Mouse (Mus musculus): Measurements from ENCODE around the gene Ap1ar. TPM values are rescaled to one million over a fixed set of nuclear protein-coding genes. Genes with fewer than 3 reads are reported as not detected.

Gene Ap1ar
- polyA plus RNA-seq (2015; fragmentation: Nextera tagmentation; extraction: Ambion mirVana), result 50.9 and 54.8 TPM in 2 replicates

DNA sequence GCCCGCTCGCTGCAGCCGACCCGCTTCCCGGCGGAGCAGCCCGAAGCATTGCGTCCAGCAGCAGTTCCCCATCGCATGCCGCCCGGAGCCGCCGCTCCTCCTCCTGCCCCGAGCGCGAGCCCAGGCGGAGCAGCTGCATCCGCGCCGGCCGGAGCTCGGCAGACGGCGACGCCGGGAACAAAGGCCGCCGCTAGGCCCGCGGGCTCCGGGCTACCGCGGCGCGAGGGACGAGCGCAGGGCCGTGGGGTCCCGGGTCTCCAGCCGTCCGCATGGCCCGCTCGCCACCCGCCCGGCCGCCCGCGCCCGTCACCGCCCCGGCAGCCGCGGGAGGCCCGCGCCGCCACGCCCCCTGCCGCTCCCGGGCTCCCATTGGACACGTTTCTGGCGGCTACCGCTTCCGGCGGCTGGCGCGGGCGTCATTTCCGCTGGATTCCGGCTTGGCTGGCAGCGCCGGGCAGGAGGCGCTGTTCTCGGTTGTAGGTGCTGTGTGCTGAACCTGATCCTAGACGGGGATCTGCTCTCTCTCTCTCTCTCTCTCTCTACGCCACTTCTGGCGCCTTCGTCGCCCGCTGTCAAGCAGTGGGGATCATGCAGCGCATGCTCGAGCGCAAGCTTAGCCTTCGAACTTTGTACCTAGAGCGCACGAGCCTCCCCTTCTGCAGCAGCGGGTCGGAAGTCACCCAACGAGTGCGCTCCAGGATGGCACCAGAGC, at the start of gene Ap1ar:
Gene Ap1ar (minus strand): TSS at position 370 of the 712 bp plus-strand sequence.
- Histone ChIP-seq H3K4me2 (peak within 1 kb of the TSS; percentile 78), H3K4me3 (peak within 1 kb of the TSS; percentile 82), H3K27me3 (no peaks in the 10 kb centered on the region), H3K9ac (peak within 1 kb of the TSS; percentile 85), H3K4me1 (peaks cover 17% of the 10 kb centered on the region), H3K36me3 (no peaks in the 10 kb centered on the region), H3K9me3 (no peaks in the 10 kb centered on the region), H3K27ac (peak within 1 kb of the TSS; percentile 90)
- under 1% methylated on average over 68 of the region's 89 CpGs for WGBS
- ATAC-seq (ENCODE audit: borderline replicate concordance, extremely low read depth, low FRiP score, low TSS enrichment), result peak; percentile 97

DNA sequence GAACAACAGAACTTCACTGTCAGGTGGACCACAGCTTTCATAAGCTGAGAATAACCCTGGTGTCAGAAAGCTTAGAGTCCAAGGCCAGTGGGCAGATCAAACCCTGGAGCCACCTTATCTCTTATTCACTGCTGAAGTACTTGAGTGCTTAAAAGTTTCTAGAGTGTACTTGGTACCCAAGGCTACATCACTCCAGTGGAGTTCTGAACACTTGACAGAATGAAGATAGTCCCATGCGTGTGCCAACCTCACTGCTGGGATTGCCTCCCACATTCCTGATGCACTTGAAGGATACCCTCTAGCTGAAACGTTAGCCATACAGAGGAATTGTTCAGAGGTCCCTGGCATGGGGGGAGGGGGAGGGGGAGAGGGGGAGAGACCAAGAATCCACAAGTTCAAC, 44.4 kb upstream of the Ap1ar start:
- ATAC-seq (ENCODE audit: borderline replicate concordance, extremely low read depth, low FRiP score, low TSS enrichment), result peak; percentile 73
- Histone ChIP-seq H3K4me2 (no peak overlapping the region), H3K27ac (no peak overlapping the region), H3K36me3 (no peaks in the 10 kb centered on the region), H3K4me3 (no peak overlapping the region), H3K9ac (no peak overlapping the region), H3K9me3 (no peaks in the 10 kb centered on the region), H3K4me1 (no peaks in the 10 kb centered on the region), H3K27me3 (no peaks in the 10 kb centered on the region)
- WGBS, result 49% methylated on average over 2 of the region's 2 CpGs

DNA sequence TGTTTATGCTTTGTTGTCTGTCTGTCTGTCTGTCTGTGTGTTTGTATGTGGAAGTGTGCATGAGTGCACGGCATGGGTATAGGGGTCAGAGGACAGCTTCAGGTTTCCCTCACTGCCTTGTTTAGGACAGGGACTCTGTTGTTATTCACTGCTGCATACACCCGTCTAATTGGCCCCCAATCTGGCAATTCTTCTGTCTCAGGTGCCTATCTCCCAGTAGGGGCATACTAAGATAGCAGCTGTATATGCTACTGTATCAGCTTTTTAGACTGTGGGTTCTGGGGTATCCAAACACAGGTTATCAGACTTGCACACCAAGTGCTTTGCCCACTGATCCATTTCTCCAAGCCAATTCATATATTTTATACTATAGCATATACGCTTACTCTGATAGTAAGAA, 42.6 kb upstream of the Ap1ar start:
- H3K27ac ChIP-seq, result no peak overlapping the region
- ATAC-seq (ENCODE audit: borderline replicate concordance, extremely low read depth, low FRiP score, low TSS enrichment), result no peak
- 87% methylated on average over 3 of the region's 3 CpGs for WGBS

DNA sequence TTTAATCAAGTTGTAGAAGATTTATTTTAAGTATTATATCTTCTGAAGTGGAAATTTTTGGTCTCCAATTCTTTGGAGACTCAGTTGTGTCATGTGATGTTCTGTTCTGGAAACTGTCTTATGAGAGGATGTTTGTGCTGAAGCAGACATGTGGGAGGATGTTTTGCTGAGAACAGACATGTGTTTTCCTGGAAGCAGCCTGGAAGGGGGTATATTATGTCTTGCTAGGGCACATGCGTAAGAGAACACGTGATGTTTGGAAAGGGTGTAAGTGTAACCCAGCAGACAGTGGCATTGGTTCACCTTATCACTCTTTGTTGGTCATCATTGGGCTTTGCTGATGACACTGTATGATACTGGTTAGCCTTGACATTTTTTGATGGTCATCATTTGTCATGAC, 38.2 kb upstream of the Ap1ar start:
- Histone ChIP-seq H3K4me3 (no peak overlapping the region), H3K36me3 (no peaks in the 10 kb centered on the region), H3K9me3 (no peaks in the 10 kb centered on the region), H3K4me1 (no peaks in the 10 kb centered on the region), H3K27me3 (no peaks in the 10 kb centered on the region), H3K27ac (no peak overlapping the region), H3K9ac (no peak overlapping the region), H3K4me2 (no peak overlapping the region)
- WGBS, result 85% methylated on average over 2 of the region's 2 CpGs
- no peak for ATAC-seq (ENCODE audit: borderline replicate concordance, extremely low read depth, low FRiP score, low TSS enrichment)

More for the DNA sequence above, 42.6 kb upstream of the Ap1ar start:
- no peaks in the 10 kb centered on the region for H3K4me1 ChIP-seq
- no peaks in the 10 kb centered on the region for H3K27me3 ChIP-seq
- no peak overlapping the region for H3K9ac ChIP-seq
- no peaks in the 10 kb centered on the region for H3K9me3 ChIP-seq
- H3K36me3 ChIP-seq, result no peaks in the 10 kb centered on the region
- no peak overlapping the region for H3K4me3 ChIP-seq
- H3K4me2 ChIP-seq, result no peak overlapping the region

DNA sequence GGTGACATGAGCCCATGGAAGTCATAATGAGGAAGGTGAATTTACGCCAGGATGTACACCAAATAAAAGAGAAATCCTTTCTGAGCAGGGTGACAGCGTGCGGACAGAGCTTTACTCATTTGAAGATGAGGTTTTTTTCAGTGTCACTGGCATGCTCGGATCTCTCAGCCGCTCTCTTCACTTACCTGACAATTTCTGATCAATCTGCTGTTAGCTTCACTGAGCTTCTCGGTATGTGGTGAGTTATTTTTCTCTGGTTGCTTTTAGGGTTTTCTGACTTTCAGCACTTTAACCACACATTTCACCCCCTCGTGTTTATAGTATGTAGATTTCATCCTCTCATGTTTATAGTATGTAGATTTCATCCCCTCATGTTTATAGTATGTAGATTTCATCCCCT, 37.7 kb upstream of the Ap1ar start:
- no peak overlapping the region for H3K4me3 ChIP-seq
- no peaks in the 10 kb centered on the region for H3K9me3 ChIP-seq
- no peaks in the 10 kb centered on the region for H3K4me1 ChIP-seq
- no peak overlapping the region for H3K27ac ChIP-seq
- no peak for ATAC-seq (ENCODE audit: borderline replicate concordance, extremely low read depth, low FRiP score, low TSS enrichment)
- no peak overlapping the region for H3K4me2 ChIP-seq
- H3K9ac ChIP-seq, result no peak overlapping the region
- H3K27me3 ChIP-seq, result no peaks in the 10 kb centered on the region
- no peaks in the 10 kb centered on the region for H3K36me3 ChIP-seq
- WGBS, result 67% methylated on average over 7 of the region's 7 CpGs

DNA sequence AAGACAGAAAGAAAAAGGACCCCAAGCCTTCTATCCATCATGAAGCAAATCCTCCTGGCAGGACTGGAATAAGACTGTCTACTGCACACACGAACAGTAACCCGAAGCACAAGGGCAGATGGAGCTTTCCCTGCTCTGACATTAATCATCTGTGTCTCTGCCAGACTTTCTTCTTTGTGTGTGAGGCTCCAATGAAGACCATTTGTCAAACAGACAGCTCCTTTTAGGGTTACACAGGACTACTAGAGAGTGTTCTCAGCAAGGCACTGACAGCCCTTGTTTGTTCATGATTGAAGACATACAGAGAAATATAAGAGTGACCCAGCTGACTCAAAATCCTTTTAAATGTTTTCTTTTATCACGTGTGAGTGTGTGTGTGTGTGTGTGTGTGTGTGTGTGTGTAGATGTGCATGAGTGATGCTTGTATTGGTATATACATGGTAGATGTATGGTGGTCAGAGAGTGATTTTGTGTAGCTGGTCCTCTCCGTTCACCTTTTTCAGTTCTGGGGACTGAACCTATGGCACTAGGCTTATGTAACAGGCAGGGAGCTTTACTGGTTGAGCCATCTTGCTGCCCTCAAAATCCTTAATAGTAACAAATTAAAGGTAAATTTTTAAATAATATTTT, 37.0 kb upstream of the Ap1ar start:
- Histone ChIP-seq H3K27ac (no peak overlapping the region), H3K9ac (no peak overlapping the region), H3K4me2 (no peak overlapping the region), H3K9me3 (no peaks in the 10 kb centered on the region), H3K36me3 (no peaks in the 10 kb centered on the region), H3K4me3 (no peak overlapping the region), H3K27me3 (no peaks in the 10 kb centered on the region), H3K4me1 (no peaks in the 10 kb centered on the region)
- 26% methylated on average over 4 of the region's 4 CpGs for WGBS
- ATAC-seq (ENCODE audit: borderline replicate concordance, extremely low read depth, low FRiP score, low TSS enrichment), result no peak

DNA sequence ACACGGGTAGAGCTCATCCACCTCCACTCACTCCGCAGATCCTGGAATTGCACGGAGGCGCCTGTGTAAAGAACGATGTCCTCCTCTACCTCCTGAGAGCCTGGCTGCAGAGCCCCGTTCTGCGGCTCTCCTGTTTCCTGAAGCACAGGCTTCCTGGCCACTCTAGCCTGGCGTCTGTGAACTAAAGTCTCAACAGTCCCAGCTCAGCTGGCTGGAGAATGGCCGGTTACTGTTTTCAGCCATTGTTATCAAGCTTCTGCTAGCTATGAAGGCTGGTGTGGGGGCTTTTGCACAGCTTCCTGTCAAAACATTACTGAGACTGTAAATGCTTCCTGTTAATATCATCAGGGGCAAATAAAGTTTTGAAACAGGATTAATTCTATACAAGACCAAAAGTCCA, 34.3 kb upstream of the Ap1ar start:
- no peak; the same call in 1 of the 2 replicates for ATAC-seq (ENCODE audit: borderline replicate concordance, extremely low read depth, low FRiP score, low TSS enrichment)

DNA sequence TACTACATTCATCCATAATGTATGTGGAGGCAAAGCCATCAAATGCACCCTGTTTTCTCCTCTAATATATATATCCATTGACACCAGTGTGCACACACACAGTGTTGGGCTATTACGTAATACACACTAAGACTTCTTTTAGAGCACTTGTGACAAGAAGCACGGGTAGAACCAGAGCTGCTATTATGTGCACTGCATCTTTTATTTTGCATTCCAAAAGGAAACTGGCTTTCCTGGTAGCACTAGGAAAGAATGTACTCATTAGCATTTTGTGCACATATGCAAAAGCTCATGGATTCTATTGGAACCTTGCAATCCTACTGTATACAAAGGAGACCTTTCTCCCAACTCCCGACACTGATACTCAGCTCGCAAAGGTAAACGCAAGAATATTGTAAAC, 31.6 kb upstream of the Ap1ar start:
- 62% methylated on average over 5 of the region's 5 CpGs for WGBS

More for the DNA sequence above, 34.3 kb upstream of the Ap1ar start:
- Histone ChIP-seq H3K4me2 (no peak overlapping the region), H3K36me3 (no peaks in the 10 kb centered on the region), H3K27ac (peak overlapping the region; percentile 1; the same call in 1 of the 2 replicates), H3K4me1 (peaks cover 7% of the 10 kb centered on the region; the same call in 1 of the 2 replicates), H3K9ac (no peak overlapping the region), H3K9me3 (no peaks in the 10 kb centered on the region), H3K27me3 (no peaks in the 10 kb centered on the region), H3K4me3 (no peak overlapping the region)
- 55% methylated on average over 9 of the region's 9 CpGs for WGBS

DNA sequence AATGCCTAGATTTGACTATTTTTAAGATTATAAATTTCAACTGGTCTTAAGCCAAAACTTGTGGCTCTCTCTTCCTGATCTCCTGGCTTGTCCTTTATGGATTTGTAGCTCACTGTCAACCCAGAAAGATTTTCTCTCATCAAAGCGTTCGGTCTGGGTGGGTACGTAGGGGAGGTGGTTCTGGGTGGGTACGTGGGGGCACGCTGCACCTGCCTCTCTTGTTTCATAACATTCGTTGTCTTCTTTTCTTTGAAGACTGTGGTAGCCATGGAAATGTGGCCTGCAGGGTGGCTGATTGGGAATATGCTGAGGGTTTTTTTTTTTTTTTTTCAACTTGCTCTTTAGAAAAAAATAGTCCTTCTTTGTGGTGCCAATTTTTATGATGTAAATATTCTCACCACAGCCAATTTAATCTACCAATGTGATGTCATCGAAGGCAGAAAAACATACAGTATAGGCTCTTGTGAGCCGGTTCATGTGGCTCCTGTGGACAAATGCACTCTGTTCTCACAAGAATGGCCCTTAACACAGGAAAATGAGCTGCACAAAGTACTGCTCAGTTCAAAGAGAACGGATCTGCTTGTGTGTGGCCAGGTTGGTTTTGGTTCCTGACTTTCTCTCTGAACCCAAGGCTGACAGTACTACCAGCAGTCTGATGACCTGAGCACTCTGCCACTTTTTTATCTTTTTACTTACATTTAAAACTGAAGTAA, 30.9 kb upstream of the Ap1ar start:
- no peak overlapping the region for H3K4me2 ChIP-seq
- H3K9ac ChIP-seq, result no peak overlapping the region
- 75% methylated on average over 9 of the region's 9 CpGs for WGBS
- ATAC-seq (ENCODE audit: borderline replicate concordance, extremely low read depth, low FRiP score, low TSS enrichment), result no peak
- H3K27ac ChIP-seq, result no peak overlapping the region
- H3K4me1 ChIP-seq, result peaks cover 13% of the 10 kb centered on the region; the same call in 1 of the 2 replicates
- H3K4me3 ChIP-seq, result no peak overlapping the region
- H3K27me3 ChIP-seq, result no peaks in the 10 kb centered on the region
- H3K9me3 ChIP-seq, result no peaks in the 10 kb centered on the region
- no peaks in the 10 kb centered on the region for H3K36me3 ChIP-seq

More for the DNA sequence above, 31.6 kb upstream of the Ap1ar start:
- Histone ChIP-seq H3K27me3 (no peaks in the 10 kb centered on the region), H3K4me1 (peaks cover 10% of the 10 kb centered on the region; the same call in 1 of the 2 replicates), H3K9me3 (no peaks in the 10 kb centered on the region), H3K4me2 (no peak overlapping the region), H3K9ac (no peak overlapping the region), H3K36me3 (no peaks in the 10 kb centered on the region), H3K27ac (no peak overlapping the region), H3K4me3 (no peak overlapping the region)
- no peak for ATAC-seq (ENCODE audit: borderline replicate concordance, extremely low read depth, low FRiP score, low TSS enrichment)

DNA sequence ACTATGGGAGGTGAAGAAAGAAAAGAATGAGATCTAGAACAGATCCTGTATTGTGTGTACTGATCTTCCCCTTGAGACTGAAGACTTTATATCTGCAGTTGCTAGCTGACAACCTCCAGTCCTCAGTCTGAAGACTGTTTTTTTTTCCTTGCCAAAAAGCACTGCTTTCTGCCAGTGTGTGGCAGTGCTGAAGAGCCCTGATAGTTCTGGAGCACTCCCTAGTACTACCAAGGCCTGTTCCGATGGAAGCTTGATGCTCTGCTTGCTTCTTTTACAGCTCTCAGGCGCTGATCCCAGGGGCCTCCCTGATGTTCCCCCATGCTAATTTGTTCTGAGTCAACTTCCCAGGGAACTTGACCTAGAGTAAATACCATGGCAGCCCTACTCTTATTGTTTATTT, 26.9 kb upstream of the Ap1ar start:
- H3K36me3 ChIP-seq, result no peaks in the 10 kb centered on the region
- no peak overlapping the region for H3K9ac ChIP-seq
- 33% methylated on average over 2 of the region's 2 CpGs for WGBS
- no peaks in the 10 kb centered on the region for H3K9me3 ChIP-seq
- no peak overlapping the region for H3K4me3 ChIP-seq
- no peak overlapping the region for H3K4me2 ChIP-seq
- no peaks in the 10 kb centered on the region for H3K27me3 ChIP-seq
- peaks cover 13% of the 10 kb centered on the region; the same call in 1 of the 2 replicates for H3K4me1 ChIP-seq
- no peak for ATAC-seq (ENCODE audit: borderline replicate concordance, extremely low read depth, low FRiP score, low TSS enrichment)
- H3K27ac ChIP-seq, result 0 out of 2 replicates have a peak overlapping the region, but pooled peaks have one; percentile 29

DNA sequence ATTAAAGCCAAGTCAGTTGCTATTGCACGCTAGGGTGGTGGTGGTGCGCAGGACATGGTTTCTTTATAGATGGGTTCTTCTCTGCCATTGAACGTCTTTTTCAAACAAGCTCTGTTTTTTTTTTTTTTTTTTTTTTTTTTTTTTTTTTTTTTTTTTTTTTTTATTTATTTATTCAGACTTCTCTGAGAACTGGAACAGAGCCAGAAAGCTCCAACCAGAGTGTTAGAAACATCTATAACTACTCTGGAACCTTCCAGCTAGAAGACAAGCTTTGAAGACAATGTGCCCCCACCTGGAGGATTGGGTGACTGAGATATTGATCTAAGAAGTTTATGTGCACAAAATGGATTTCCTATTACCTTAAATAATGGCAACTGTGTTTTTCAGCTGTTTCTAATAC, 26.2 kb upstream of the Ap1ar start:
- WGBS, result 39% methylated on average over 3 of the region's 3 CpGs

DNA sequence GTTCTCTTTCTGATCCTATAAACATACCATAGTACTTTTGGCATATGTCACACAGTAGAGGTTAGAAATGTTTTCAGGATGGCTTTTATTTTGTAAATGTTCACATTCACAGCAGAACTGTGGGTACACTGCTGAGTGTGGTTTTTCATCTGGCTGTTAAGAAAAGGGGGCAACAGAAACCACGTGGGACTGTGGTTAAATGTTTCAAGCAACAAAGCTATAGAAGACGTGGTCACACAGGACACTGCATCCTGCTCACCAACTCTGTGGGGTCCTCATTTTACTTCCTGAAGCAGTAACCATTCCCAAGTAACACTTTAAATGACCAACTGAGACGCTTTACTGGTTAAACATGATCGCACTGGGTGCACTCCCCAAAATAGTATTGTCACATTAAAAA, 25.2 kb upstream of the Ap1ar start:
- ATAC-seq (ENCODE audit: borderline replicate concordance, extremely low read depth, low FRiP score, low TSS enrichment), result no peak
- no peaks in the 10 kb centered on the region for H3K27me3 ChIP-seq
- H3K4me1 ChIP-seq, result peaks cover 7% of the 10 kb centered on the region; the same call in 1 of the 2 replicates
- H3K36me3 ChIP-seq, result no peaks in the 10 kb centered on the region
- H3K27ac ChIP-seq, result no peak overlapping the region
- no peak overlapping the region for H3K4me2 ChIP-seq
- no peak overlapping the region for H3K9ac ChIP-seq
- H3K4me3 ChIP-seq, result no peak overlapping the region
- no peaks in the 10 kb centered on the region for H3K9me3 ChIP-seq
- WGBS, result 72% methylated on average over 4 of the region's 4 CpGs

More for the DNA sequence above, 26.2 kb upstream of the Ap1ar start:
- Histone ChIP-seq H3K9me3 (no peaks in the 10 kb centered on the region), H3K4me1 (peaks cover 7% of the 10 kb centered on the region; the same call in 1 of the 2 replicates), H3K27ac (peak overlapping the region; percentile 29; the same call in 1 of the 2 replicates), H3K4me2 (no peak overlapping the region), H3K36me3 (no peaks in the 10 kb centered on the region), H3K4me3 (no peak overlapping the region), H3K9ac (no peak overlapping the region), H3K27me3 (no peaks in the 10 kb centered on the region)
- no peak for ATAC-seq (ENCODE audit: borderline replicate concordance, extremely low read depth, low FRiP score, low TSS enrichment)

Data from lung, embryonic 15.5 days (tissue).